Mouse (Mus musculus) bone marrow, adult 2 months (tissue): Measurements from ENCODE around the gene Pdgfa.

Experiments used
- CTCF ChIP-seq: fragments of 200-500 bp; IDR thresholded peaks from 2 replicates; pipeline ENCODE4 v1.5.1; 2011; ENCODE audit warnings: low read length, control low read depth; ENCODE audit not compliant: control insufficient read depth, insufficient read depth
- POLR2A ChIP-seq: fragments of 200-500 bp; IDR thresholded peaks from 2 replicates; pipeline ENCODE4 v1.6.1; 2011; ENCODE audit warnings: low read depth, mild to moderate bottlenecking, control low read depth, low read length, borderline replicate concordance; ENCODE audit not compliant: control insufficient read depth

DNA sequence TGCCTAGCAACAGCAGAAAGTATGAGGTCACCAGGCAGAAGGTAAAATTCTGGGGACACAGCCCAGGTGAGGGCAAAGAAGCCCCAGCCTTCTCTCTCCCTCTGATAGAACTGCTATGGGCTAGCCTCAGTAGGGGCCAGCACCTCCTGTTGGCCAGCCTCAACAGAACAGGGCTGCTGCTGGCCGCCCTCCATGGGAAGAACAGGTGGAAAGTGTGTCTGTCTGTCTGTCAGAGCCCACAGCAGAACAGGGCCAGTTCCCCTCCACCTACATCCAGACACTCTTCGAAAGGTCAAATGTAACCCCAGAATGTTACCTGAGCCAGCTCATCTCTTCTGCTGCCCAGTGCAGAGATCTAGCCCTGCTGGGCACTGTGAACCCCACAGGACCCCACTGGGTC lies 45.9 kb downstream of the Pdgfa start:
- no peak for TF ChIP-seq CTCF
- no peak for TF ChIP-seq POLR2A
